Mouse (Mus musculus) embryonic facial prominence, embryonic 13.5 days (tissue): Measurements from ENCODE around the gene Cyp27a1. TPM values are rescaled to one million over a fixed set of nuclear protein-coding genes. Genes with fewer than 3 reads are reported as not detected.

ENCODE experiments used
- ATAC-seq: fragments of 200-750 bp; cut with Nextera tagmentation; 2 replicates; pipeline ENCODE4 v1.8.0; 2017; ENCODE audit warnings: low read depth; ENCODE audit not compliant: insufficient number of reproducible peaks, insufficient read depth, low FRiP score, low TSS enrichment
- H3K27ac ChIP-seq: fragments of 300-500 bp; sonication (generic); 2 replicates; pipeline ENCODE4 v1.5.1; 2015; ENCODE audit warnings: moderate library complexity, mild to moderate bottlenecking, inconsistent platforms
- H3K27me3 ChIP-seq: fragments of 300-500 bp; sonication (generic); 2 replicates; pipeline ENCODE4 v1.6.1; 2015; ENCODE audit warnings: mild to moderate bottlenecking, inconsistent platforms
- H3K36me3 ChIP-seq: fragments of 300-500 bp; sonication (generic); 2 replicates; pipeline ENCODE4 v1.6.1; 2015; ENCODE audit warnings: mild to moderate bottlenecking, inconsistent platforms
- H3K4me1 ChIP-seq: fragments of 300-500 bp; sonication (generic); 2 replicates; pipeline ENCODE4 v1.6.1; 2015; ENCODE audit warnings: inconsistent platforms
- H3K4me2 ChIP-seq: fragments of 300-500 bp; sonication (generic); 2 replicates; pipeline ENCODE4 v1.6.1; 2015; ENCODE audit warnings: moderate library complexity, mild to moderate bottlenecking, inconsistent platforms
- H3K4me3 ChIP-seq: fragments of 300-500 bp; sonication (generic); 2 replicates; pipeline ENCODE4 v1.5.1; 2015; ENCODE audit warnings: mild to moderate bottlenecking, inconsistent platforms
- H3K9ac ChIP-seq: fragments of 300-500 bp; sonication (generic); 2 replicates; pipeline ENCODE4 v1.6.1; 2015; ENCODE audit warnings: mild to moderate bottlenecking, inconsistent platforms
- H3K9me3 ChIP-seq: fragments of 300-500 bp; sonication (generic); 2 replicates; pipeline ENCODE4 v1.6.1; 2016; ENCODE audit warnings: inconsistent platforms
- WGBS: fragments of 180-500 bp; shearing (Covaris S2); methylation state at CpG from one replicate; pipeline ENCODE4 v1.1.7; 2015; ENCODE audit warnings: mixed read lengths; 5-methylcytosine and 5-hydroxymethylcytosine counted together
- polyA plus RNA-seq: library from polyadenylated mRNA; unstranded; fragments of >200 nt; fragmentation: Nextera tagmentation; extraction: Ambion mirVana; gene quantifications from 2 replicates; pipeline ENCODE4 v1.2.1, GENCODE M21; 2015

Gene Cyp27a1
- polyA plus RNA-seq, 1 experiment from 2014 or later = 15.3 TPM

GRCm38 (mm10) chr1:74750683-74751082, 37.3 kb downstream of the Cyp27a1 start:
- Histone ChIP-seq H3K27me3 (peaks cover 29% of the 10 kb centered on the region), H3K9ac (no peak overlapping the region), H3K36me3 (no peaks in the 10 kb centered on the region), H3K4me2 (no peak overlapping the region), H3K4me1 (peaks cover 12% of the 10 kb centered on the region), H3K9me3 (no peaks in the 10 kb centered on the region), H3K4me3 (no peak overlapping the region), H3K27ac (no peak overlapping the region)
- 88% methylated on average over 4 of the region's 4 CpGs for WGBS
- no peak for ATAC-seq

GRCm38 (mm10) chr1:74752150-74752549, 38.8 kb downstream of the Cyp27a1 start:
- Histone ChIP-seq H3K4me2 (no peak overlapping the region), H3K36me3 (no peaks in the 10 kb centered on the region), H3K27me3 (peaks cover 26% of the 10 kb centered on the region), H3K4me3 (no peak overlapping the region), H3K27ac (no peak overlapping the region), H3K4me1 (peaks cover 12% of the 10 kb centered on the region), H3K9me3 (no peaks in the 10 kb centered on the region), H3K9ac (no peak overlapping the region)
- no peak for ATAC-seq
- WGBS = 84% methylated on average over 8 of the region's 8 CpGs

- peaks cover 12% of the 10 kb centered on the region for H3K4me1 ChIP-seq
- 94% methylated on average over 3 of the region's 3 CpGs for WGBS
- H3K27ac ChIP-seq = no peak overlapping the region
- peaks cover 20% of the 10 kb centered on the region for H3K27me3 ChIP-seq
- no peak overlapping the region for H3K9ac ChIP-seq
- H3K9me3 ChIP-seq = no peaks in the 10 kb centered on the region
- H3K4me2 ChIP-seq = no peak overlapping the region
- ATAC-seq = no peak
- no peak overlapping the region for H3K4me3 ChIP-seq
- H3K36me3 ChIP-seq = no peaks in the 10 kb centered on the region
Observed at GRCm38 (mm10) chr1:74752833-74753232, 39.5 kb downstream of the Cyp27a1 start.

GRCm38 (mm10) chr1:74753266-74753974, 40.0 kb downstream of the Cyp27a1 start:
- ATAC-seq = no peak
- H3K9me3 ChIP-seq = no peaks in the 10 kb centered on the region
- no peaks in the 10 kb centered on the region for H3K36me3 ChIP-seq
- no peak overlapping the region for H3K9ac ChIP-seq
- H3K4me3 ChIP-seq = no peak overlapping the region
- no peak overlapping the region for H3K4me2 ChIP-seq
- no peak overlapping the region for H3K27ac ChIP-seq
- peaks cover 16% of the 10 kb centered on the region for H3K27me3 ChIP-seq
- 75% methylated on average over 8 of the region's 8 CpGs for WGBS
- H3K4me1 ChIP-seq = peaks cover 8% of the 10 kb centered on the region

GRCm38 (mm10) chr1:74754175-74754785, 40.9 kb downstream of the Cyp27a1 start:
- Histone ChIP-seq H3K27me3 (peaks cover 7% of the 10 kb centered on the region), H3K9me3 (no peaks in the 10 kb centered on the region), H3K9ac (no peak overlapping the region), H3K27ac (no peak overlapping the region), H3K4me1 (no peaks in the 10 kb centered on the region; the same call in 1 of the 2 replicates), H3K4me2 (no peak overlapping the region), H3K4me3 (no peak overlapping the region), H3K36me3 (no peaks in the 10 kb centered on the region)
- 39% methylated on average over 5 of the region's 5 CpGs for WGBS
- peak; percentile 72; the same call in 1 of the 2 replicates for ATAC-seq

- Histone ChIP-seq H3K9me3 (no peaks in the 10 kb centered on the region), H3K36me3 (no peaks in the 10 kb centered on the region), H3K4me2 (no peak overlapping the region), H3K9ac (no peak overlapping the region), H3K4me1 (no peaks in the 10 kb centered on the region), H3K27ac (no peak overlapping the region), H3K4me3 (no peak overlapping the region), H3K27me3 (peaks cover 17% of the 10 kb centered on the region)
- no peak for ATAC-seq
- 23% methylated on average over 4 of the region's 4 CpGs for WGBS
Observed at GRCm38 (mm10) chr1:74759773-74760172, 46.4 kb downstream of the Cyp27a1 start.

- Histone ChIP-seq H3K4me1 (peaks cover 2% of the 10 kb centered on the region; the same call in 1 of the 2 replicates), H3K27ac (no peak overlapping the region), H3K36me3 (no peaks in the 10 kb centered on the region), H3K4me2 (no peak overlapping the region), H3K9me3 (no peaks in the 10 kb centered on the region), H3K27me3 (peaks cover 37% of the 10 kb centered on the region), H3K9ac (no peak overlapping the region), H3K4me3 (no peak overlapping the region)
- WGBS = 2% methylated on average over 6 of the region's 6 CpGs
- ATAC-seq = no peak
Observed at GRCm38 (mm10) chr1:74763081-74763480, 49.7 kb downstream of the Cyp27a1 start.

- peaks cover 90% of the 10 kb centered on the region for H3K27me3 ChIP-seq
- peak overlapping the region; percentile 93 for H3K4me2 ChIP-seq
- 2% methylated on average over 35 of the region's 35 CpGs for WGBS
- H3K27ac ChIP-seq = peak overlapping the region; percentile 44; the same call in 1 of the 2 replicates
- no peaks in the 10 kb centered on the region for H3K9me3 ChIP-seq
- no peaks in the 10 kb centered on the region for H3K36me3 ChIP-seq
- H3K4me1 ChIP-seq = peaks cover 50% of the 10 kb centered on the region
- ATAC-seq = no peak
- peak overlapping the region; percentile 56 for H3K4me3 ChIP-seq
- peak overlapping the region; percentile 73 for H3K9ac ChIP-seq
Observed at GRCm38 (mm10) chr1:74770727-74771466, 57.5 kb downstream of the Cyp27a1 start.

- Histone ChIP-seq H3K4me2 (peak overlapping the region; percentile 93), H3K4me1 (peaks cover 54% of the 10 kb centered on the region), H3K27me3 (peaks cover 94% of the 10 kb centered on the region), H3K27ac (0 out of 2 replicates have a peak overlapping the region, but pooled peaks have one; percentile 44), H3K9me3 (no peaks in the 10 kb centered on the region), H3K36me3 (no peaks in the 10 kb centered on the region), H3K9ac (peak overlapping the region; percentile 73), H3K4me3 (peak overlapping the region; percentile 56)
- 0% methylated on average over 24 of the region's 26 CpGs for WGBS
- peak; percentile 53; the same call in 1 of the 2 replicates for ATAC-seq
Observed at GRCm38 (mm10) chr1:74771467-74771844, 58.1 kb downstream of the Cyp27a1 start.

GRCm38 (mm10) chr1:74771845-74771930, 58.3 kb downstream of the Cyp27a1 start, which contains the start of gene Wnt6:
Wnt6 (plus strand) TSS chr1:74771892.
- Histone ChIP-seq H3K4me2 (peak within 1 kb of the TSS; percentile 93), H3K27me3 (peaks cover 94% of the 10 kb centered on the region), H3K4me3 (peak within 1 kb of the TSS; percentile 56), H3K27ac (peak within 1 kb of the TSS; percentile 51; the same call in 1 of the 2 replicates), H3K36me3 (no peaks in the 10 kb centered on the region), H3K9me3 (no peaks in the 10 kb centered on the region), H3K4me1 (peaks cover 55% of the 10 kb centered on the region), H3K9ac (peak within 1 kb of the TSS; percentile 73)
- no CpG with 5 or more reads among the region's 8 CpGs for WGBS
- no peak for ATAC-seq

- Histone ChIP-seq H3K9ac (peak overlapping the region; percentile 73), H3K4me1 (peaks cover 58% of the 10 kb centered on the region), H3K9me3 (no peaks in the 10 kb centered on the region), H3K36me3 (no peaks in the 10 kb centered on the region), H3K27me3 (peaks cover 94% of the 10 kb centered on the region), H3K4me3 (peak overlapping the region; percentile 56), H3K4me2 (peak overlapping the region; percentile 93), H3K27ac (peak overlapping the region; percentile 51; the same call in 1 of the 2 replicates)
- WGBS = under 1% methylated on average over 36 of the region's 51 CpGs
- ATAC-seq = no peak
Observed at GRCm38 (mm10) chr1:74771931-74772620, 58.7 kb downstream of the Cyp27a1 start.
